Mouse (Mus musculus) kidney, adult 9 months (tissue): Measurements from ENCODE around the gene Edar.

Source experiments
- DNase-seq: peaks from one replicate; pipeline ENCODE4 v3.0.0; 2022

Gene Edar

DNA sequence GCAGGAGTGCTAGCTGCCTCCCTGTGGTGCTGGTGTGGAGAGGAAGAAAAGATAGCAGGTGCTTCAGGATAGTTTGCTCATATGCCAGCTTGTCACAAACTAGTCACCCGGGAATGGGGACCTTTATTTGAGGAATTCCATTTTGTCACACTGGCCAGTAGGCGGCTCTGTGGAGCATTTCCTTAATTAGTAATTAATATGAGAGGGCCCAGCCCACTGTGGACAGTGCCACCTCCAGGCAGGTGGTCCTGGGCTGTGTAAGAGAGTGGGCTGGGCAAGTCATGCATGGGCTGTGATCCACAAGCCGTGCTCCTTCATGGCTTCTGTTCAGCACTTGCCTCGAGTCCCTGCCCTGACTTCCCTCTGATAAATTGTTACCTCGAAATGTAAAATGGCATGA is 26.7 kb downstream of the Edar start:
- no peak for DNase-seq

DNA sequence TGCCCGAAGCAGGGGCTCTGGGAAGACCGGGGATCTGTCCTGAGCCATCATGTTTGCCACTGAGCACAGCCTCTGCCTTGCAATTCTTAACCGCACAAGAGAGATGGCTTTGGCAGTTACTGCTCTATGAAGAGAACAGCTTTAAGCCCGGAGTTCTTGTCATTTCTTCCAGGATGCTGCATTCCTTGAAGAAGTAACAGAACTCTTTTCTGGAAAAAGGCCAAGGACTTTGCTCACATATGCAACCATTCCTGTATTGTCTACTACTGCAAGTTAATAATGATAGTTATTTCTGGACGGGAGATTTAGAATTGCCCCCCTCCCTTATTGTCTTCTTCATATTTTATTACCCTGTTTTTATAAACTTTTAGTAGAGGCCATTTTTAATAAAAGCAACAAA is 30.8 kb downstream of the Edar start:
- DNase-seq, result no peak

- no peak for DNase-seq
Observed at GRCm38 (mm10) chr10:58644194-58644593, 31.3 kb downstream of the Edar start.

GRCm38 (mm10) chr10:58643001-58643400 is 32.5 kb downstream of the Edar start:
- DNase-seq, result no peak

DNA sequence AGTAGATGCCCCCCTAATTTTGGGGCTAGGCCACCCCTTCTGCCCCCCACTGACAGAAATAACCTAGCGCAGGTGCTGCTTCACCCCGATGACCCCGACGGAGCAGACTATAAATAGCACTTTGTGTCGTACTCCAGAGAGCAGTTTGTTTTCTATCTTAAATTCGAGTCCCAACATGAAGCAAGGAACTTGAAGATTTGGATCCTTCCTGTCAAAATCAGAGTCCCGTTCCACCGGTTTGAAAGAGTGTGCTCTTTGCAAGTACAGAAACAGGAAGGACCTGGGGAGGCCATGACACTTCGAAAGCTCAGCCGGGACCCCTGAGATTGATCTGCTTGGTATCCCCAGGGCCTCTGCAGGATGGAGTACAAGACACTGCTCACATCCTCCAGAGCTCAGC is 33.8 kb downstream of the Edar start:
- no peak for DNase-seq

GRCm38 (mm10) chr10:58640446-58641400 is 34.7 kb downstream of the Edar start:
- no peak for DNase-seq

- DNase-seq, result no peak
Observed at GRCm38 (mm10) chr10:58639291-58639690, 36.2 kb downstream of the Edar start.

GRCm38 (mm10) chr10:58636431-58637080 is 38.9 kb downstream of the Edar start:
- no peak for DNase-seq

- no peak for DNase-seq
Observed at GRCm38 (mm10) chr10:58633507-58633906, 41.9 kb downstream of the Edar start.

DNA sequence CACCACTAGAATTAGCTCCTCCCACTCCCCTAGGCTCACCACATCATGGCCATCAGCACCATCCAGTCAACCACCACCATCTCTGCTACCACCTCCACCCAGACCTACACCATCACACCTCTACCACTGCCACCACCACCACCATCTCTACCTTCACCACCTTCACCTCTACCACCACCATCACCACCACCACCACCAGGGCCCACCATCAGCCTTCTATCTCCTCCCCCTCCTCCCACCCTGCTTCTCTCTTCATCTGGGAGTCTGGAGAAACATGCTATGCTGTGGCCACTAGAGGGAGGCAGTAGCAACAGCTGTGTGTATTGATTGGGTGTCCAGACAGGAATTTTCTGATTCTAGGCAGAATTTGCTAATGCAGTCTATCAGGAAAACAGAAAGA is 47.9 kb downstream of the Edar start:
- DNase-seq, result peak; percentile 32

DNA sequence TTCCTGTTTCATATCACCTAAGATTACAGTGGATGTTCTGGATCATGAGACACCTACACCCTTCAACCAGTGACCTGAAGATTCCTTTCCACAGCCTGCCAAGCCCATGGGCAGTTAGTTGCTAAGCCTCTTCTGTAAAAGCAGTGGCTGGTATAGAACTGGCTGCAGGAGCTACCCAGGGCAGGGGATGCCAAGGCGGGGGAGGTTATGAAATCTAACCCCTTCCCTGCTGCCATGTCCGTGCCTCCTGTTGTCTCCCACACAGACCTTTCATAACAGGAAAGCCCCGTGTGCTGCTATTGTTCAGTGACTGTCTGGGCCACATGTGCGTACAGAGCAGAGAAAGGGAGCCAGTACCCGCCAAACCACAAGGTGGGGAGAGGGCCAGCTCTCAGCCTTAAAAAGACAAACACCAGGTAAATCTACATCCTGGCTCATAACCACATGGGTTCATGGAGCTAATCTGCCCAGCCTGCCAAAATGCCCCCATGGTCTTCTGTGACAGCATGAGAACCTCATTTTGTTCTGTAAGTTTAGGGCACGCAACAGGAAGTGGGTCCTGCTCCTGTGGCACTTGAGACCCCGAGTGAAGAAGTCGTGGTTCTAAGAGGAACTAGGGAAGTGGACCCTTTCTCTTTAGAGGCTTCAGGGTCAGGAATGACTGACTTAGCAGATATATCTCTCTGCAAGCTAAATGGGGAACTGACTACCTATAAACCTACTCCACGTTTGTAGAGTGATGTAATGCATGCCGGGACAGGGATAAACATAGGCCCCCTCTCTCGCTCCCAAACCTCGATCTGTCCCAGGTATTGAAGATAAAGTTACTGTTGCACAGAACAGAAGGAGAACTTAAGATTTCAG is 50.4 kb downstream of the Edar start:
- no peak for DNase-seq

DNA sequence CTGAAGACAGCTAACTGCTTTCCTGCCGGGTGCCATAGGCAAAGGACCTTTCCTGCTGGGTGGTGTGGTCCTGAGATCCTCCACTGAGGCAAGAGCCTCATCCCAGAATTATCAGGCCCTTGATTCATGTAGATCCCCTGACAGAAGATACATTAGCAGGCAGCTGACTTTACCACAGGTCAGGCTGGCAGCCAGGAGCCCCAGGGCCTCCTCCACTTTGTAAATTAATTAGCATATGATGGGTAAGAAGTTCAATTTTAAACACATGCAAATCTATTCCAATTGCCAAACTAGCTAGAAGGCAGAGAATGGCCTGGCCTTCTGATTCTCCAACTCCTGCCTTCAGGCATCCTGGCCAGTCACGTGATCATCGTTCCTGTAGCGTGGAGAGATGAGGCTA is 56.2 kb downstream of the Edar start:
- no peak for DNase-seq

- DNase-seq, result no peak
Observed at GRCm38 (mm10) chr10:58618501-58619216, 56.8 kb downstream of the Edar start.

GRCm38 (mm10) chr10:58616565-58616964 is 58.9 kb downstream of the Edar start:
- no peak for DNase-seq

- DNase-seq, result no peak
Observed at GRCm38 (mm10) chr10:58614601-58615000, 60.9 kb downstream of the Edar start.

DNA sequence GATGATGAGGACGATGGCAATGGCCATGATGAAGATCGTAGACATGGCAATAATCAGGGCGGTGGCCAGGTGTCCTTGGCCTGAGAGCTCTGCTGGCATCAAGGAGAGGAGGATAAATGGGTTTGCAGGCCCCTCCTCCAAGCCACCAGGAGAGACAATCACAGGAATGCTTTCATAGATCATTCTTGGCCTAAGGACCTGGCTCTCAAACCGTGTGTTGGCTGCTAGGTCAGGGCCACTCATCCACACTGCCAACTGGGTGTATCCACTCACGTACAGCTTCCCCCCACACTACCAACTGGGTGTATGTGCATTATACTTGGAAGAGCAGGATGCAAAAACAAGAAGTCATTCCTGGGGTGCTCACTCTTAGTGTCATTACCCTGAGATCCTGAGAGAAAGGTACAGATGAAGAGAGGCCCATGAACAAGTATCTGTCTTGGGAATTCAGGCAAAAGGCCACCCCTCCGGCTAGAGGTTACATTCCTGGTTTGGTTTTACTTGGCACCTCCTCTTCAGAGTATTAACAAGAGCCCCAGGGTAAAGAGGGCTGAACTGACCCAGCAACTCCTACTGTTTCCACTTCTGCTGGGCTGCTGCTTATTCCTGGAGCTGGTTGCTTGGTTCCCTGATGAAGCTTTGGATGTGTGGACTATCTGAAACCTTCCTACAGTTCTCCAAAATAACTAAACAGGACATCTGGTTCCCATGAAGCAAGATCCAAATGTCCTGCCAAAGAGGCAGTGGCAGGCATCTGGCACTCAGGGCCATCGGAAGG is 64.8 kb downstream of the Edar start:
- peak; percentile 29 for DNase-seq

- no peak for DNase-seq
Observed at GRCm38 (mm10) chr10:58608858-58609257, 66.6 kb downstream of the Edar start.

DNA sequence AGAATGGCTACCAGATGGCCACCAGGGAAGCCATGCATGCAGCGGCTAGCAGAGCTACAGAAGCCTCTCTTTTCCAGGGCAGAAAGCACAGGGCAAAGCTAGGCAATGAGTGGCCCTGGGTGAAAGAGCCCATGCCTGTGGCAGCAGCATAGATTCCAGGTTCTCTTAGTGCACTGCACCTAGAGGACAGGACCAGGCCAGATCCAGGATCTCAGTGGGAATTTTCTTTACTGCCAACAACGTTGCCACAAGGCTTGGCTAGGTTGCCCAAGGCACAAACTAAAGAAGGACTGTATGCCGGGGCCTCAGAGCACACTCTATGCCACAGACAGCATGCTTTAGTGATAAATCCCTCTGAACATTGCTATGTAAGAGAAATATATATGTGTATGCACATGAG is 69.1 kb downstream of the Edar start:
- no peak for DNase-seq

GRCm38 (mm10) chr10:58604779-58605178 is 70.7 kb downstream of the Edar start:
- DNase-seq, result peak; percentile 97

DNA sequence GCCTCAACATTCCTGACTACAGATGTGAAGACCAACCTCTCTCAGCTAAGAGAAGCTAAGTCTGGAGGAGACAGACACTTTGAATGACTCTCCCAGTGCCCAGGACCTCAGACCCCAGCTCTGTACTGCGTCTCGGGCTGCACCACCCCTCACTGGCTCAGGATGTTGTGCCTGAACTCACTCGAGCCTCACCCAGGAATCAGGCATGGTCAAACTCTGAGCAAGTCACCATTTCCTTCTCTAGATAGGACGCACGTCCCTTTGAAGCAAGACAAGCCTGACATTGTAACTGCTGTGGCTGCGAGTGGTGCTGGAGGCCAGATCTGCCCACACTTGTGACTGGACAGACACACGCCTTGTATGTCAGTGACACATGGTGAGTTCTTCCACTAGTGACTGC is 73.5 kb downstream of the Edar start:
- no peak for DNase-seq

- DNase-seq, result no peak
Observed at GRCm38 (mm10) chr10:58601431-58601901, 74.0 kb downstream of the Edar start.

GRCm38 (mm10) chr10:58600983-58601382 is 74.5 kb downstream of the Edar start:
- DNase-seq, result no peak
